Mouse (Mus musculus) kidney, postnatal 0 days (tissue): ENCODE measurements around the gene Lrmda. TPM values are rescaled to one million over a fixed set of nuclear protein-coding genes. Genes with fewer than 3 reads are reported as not detected.

Experiments
- ATAC-seq: fragments of 200-750 bp; cut with Nextera tagmentation; replicated peaks from 2 replicates; pipeline ENCODE4 v1.8.0; 2017; ENCODE audit warnings: low read depth, moderate number of reproducible peaks, moderate TSS enrichment, moderate library complexity; ENCODE audit not compliant: low FRiP score
- DNase-seq: peaks from one replicate; pipeline ENCODE4 v3.0.0-alpha.2; 2016; ENCODE audit warnings: low spot score
- H3K27ac ChIP-seq: fragments of 300-500 bp; sonication (generic); 2 replicates; pipeline ENCODE4 v1.5.1; 2014; ENCODE audit warnings: mild to moderate bottlenecking
- H3K27me3 ChIP-seq: fragments of 300-500 bp; sonication (generic); 2 replicates; pipeline ENCODE4 v1.6.1; 2014; ENCODE audit warnings: low read length, mixed read lengths; ENCODE audit not compliant: insufficient read depth
- H3K36me3 ChIP-seq: fragments of 300-500 bp; sonication (generic); 2 replicates; pipeline ENCODE4 v1.6.1; 2014; ENCODE audit warnings: low read length, mixed read lengths; ENCODE audit not compliant: insufficient read depth
- H3K4me1 ChIP-seq: fragments of 300-500 bp; sonication (generic); replicated peaks from 2 replicates; pipeline ENCODE4 v1.6.1; 2014; ENCODE audit warnings: antibody characterized with exemption, low read length, mixed read lengths; ENCODE audit not compliant: insufficient read depth
- H3K4me2 ChIP-seq: fragments of 300-500 bp; sonication (generic); 2 replicates; pipeline ENCODE4 v1.6.1; 2014; ENCODE audit warnings: mild to moderate bottlenecking, low read length, moderate library complexity, mixed read lengths
- H3K4me3 ChIP-seq: fragments of 300-500 bp; sonication (generic); replicated peaks from 2 replicates; pipeline ENCODE4 v1.5.1; 2014; ENCODE audit warnings: low read depth, low read length
- H3K9ac ChIP-seq: fragments of 300-500 bp; sonication (generic); 2 replicates; pipeline ENCODE4 v1.6.1; 2014; ENCODE audit warnings: low read depth, low read length
- H3K9me3 ChIP-seq: fragments of 300-500 bp; sonication (generic); replicated peaks from 2 replicates; pipeline ENCODE4 v1.6.1; 2016; ENCODE audit warnings: low read length, inconsistent platforms, mixed read lengths
- CTCF ChIP-seq: IDR thresholded peaks from 2 replicates; pipeline ENCODE4 v1.5.1; 2016; ENCODE audit warnings: antibody characterized with exemption, low read depth, mild to moderate bottlenecking, moderate library complexity
- WGBS: fragments of 180-500 bp; shearing (Covaris S2); extraction: QIAGEN DNeasy Blood & Tissue Kit; methylation state at CpG from one replicate; pipeline ENCODE4 v1.1.7; 2014; 5-methylcytosine and 5-hydroxymethylcytosine counted together
- polyA plus RNA-seq: library from polyadenylated mRNA; unstranded; fragments of >200 nt; fragmentation: Nextera tagmentation; extraction: Ambion mirVana; gene quantifications from 2 replicates; pipeline ENCODE4 v1.2.1, GENCODE M21; 2015

Gene Lrmda
- polyA plus RNA-seq, 1 experiment from 2014 or later = 0.83 TPM

DNA sequence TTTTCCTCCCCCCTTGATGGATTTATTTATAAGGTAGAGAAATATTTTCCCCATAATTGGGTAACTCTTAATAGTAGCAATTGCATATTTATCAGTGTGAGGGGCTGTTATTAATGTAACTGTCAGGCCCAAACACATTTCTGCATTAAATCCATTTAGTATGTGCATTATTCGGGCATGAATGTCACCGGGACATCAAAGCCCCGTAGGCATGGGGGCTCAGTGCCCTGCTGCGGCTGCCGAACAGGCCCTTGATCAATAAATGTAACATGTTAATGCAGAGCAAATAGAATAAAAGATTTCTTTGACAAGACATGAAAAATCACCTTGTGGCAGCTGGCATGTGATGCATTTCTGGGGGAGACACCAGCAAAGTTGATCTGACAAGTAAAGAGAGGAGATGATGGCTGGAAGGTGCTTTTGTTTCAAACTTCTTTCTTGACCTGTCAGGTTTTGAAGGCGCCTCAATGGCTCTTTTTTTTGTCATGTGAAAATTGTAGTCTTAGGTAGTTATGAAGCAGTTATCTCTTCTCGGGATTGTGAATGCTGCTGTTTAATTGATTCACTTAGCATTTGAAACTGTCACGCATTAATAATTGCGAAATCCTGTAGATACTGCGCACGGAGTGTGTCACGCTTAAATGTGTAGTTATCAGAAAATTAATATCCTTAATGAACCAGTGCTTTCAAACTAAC, 17.4 kb downstream of the Lrmda start:
- H3K27ac ChIP-seq = no peak overlapping the region
- TF ChIP-seq CTCF = no peak
- no peak overlapping the region for H3K4me3 ChIP-seq
- ATAC-seq = no peak
- 83% methylated on average over 12 of the region's 12 CpGs for WGBS
- no peak overlapping the region for H3K9ac ChIP-seq
- H3K27me3 ChIP-seq = no peaks in the 10 kb centered on the region
- DNase-seq = no peak
- no peak overlapping the region for H3K4me2 ChIP-seq
- no peaks in the 10 kb centered on the region for H3K9me3 ChIP-seq
- no peaks in the 10 kb centered on the region for H3K36me3 ChIP-seq
- no peaks in the 10 kb centered on the region for H3K4me1 ChIP-seq

DNA sequence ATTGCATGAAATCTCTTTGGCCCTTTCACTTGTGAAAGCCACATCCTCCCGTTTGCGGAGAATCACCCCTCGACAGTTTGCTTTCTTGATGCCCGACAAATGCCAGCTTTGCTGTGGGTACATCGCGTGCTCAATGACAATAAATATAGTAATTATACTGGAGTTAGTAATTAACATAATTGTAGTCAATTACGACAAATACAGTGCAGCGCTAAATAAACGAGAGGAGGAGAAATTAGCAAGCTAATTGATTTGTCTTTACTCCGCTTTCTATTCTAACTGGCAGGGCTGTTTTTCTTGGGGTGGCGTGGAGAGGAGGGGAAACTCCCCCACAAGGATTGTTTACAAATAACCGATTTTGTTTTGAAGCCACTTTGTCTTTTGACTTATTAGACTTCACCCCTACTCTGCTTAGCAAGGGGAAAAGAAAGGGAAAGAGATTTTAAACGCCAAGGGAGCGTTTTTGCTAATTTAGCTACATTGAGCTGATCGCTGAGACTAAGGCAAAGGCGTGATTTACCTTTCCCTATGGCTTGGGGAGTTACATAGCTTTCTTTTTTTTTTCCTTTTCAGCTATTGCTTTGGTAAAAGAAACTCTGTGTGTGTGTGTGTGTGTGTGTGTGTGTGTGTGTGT, 18.1 kb downstream of the Lrmda start:
- H3K4me2 ChIP-seq = no peak overlapping the region

DNA sequence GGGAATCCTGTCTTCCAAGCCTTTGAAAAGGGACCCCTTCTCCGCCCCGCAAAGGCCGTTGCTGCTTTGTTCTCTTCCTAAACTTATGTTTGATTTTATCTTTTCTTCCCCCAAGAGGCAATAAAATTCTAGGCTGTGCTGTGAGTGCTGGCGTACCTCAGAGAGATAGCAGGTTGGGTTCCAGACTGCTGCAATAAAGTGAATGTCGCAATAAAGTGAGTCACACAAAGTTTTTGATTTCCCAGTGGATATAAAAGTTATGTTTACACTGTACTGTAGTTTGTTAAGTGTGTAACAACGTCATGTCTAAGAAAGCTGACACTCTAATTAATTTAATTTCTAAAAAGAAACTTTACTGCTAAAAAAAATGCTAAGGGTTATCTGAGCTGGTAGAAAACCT, 22.6 kb downstream of the Lrmda start:
- Histone ChIP-seq H3K4me1 (no peaks in the 10 kb centered on the region), H3K9ac (no peak overlapping the region), H3K4me3 (no peak overlapping the region), H3K4me2 (no peak overlapping the region), H3K9me3 (no peaks in the 10 kb centered on the region), H3K27me3 (no peaks in the 10 kb centered on the region), H3K36me3 (no peaks in the 10 kb centered on the region), H3K27ac (no peak overlapping the region)
- ATAC-seq (no peak), DNase-seq (no peak)
- no peak for TF ChIP-seq CTCF
- WGBS = 77% methylated on average over 6 of the region's 6 CpGs

More for the DNA sequence above, 18.1 kb downstream of the Lrmda start:
- Histone ChIP-seq H3K27me3 (no peaks in the 10 kb centered on the region), H3K9me3 (no peaks in the 10 kb centered on the region), H3K4me3 (no peak overlapping the region), H3K27ac (no peak overlapping the region), H3K4me1 (no peaks in the 10 kb centered on the region), H3K36me3 (no peaks in the 10 kb centered on the region), H3K9ac (no peak overlapping the region)
- no peak for ATAC-seq
- TF ChIP-seq CTCF = no peak
- 64% methylated on average over 16 of the region's 16 CpGs for WGBS
- DNase-seq = no peak

DNA sequence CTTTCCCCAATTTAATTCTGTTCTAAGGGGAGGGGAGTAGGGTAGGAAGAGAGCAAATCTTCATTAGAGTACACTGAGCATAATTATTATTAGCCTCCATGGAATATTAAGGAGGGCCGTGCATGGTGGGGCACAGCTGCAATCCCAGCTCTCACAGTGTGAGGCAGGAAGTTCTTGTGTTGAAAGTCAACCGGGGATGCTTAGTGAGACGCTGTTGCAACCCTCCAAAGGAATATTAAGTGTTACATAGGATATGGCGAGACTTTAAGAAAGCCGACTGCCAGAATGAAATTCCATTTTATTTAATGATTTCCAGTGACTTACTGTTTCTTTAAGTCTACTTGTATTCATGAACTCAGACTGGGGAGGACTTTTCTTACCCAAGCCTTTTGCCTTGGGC, 23.9 kb downstream of the Lrmda start:
- no peak overlapping the region for H3K4me2 ChIP-seq
- H3K4me1 ChIP-seq = no peaks in the 10 kb centered on the region
- no peaks in the 10 kb centered on the region for H3K9me3 ChIP-seq
- no peaks in the 10 kb centered on the region for H3K36me3 ChIP-seq
- WGBS = 84% methylated on average over 5 of the region's 5 CpGs
- no peak overlapping the region for H3K9ac ChIP-seq
- H3K27me3 ChIP-seq = no peaks in the 10 kb centered on the region
- ATAC-seq = no peak
- no peak overlapping the region for H3K4me3 ChIP-seq
- no peak overlapping the region for H3K27ac ChIP-seq
- DNase-seq = no peak
- no peak for TF ChIP-seq CTCF

DNA sequence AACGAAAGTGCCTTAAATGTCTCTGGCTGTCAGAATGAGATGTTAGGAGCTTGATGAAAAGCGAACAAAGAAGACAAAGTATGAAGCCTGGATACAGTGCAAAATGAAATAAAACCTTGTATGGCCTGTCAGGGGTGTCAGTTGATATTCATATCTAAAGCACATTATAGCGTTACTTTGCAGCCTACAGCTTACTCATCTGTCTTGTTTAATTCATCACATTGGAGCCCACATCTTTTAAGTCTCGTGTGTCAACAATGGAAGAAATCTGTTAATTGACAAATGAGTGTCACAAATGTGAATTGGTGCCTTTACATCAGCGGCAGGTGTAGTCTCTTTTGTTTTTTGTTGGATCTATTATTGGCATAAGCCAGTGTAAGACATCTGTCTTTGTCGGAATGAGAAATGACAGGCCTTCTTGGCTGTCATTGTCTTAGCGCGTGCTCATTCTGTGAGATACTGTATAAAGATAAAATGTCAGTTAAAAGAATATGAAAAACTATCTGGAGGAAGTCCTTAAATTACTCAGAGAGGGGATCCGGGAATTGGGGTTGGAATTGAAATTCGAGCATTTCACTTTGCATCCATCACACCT, 26.8 kb downstream of the Lrmda start:
- WGBS = 87% methylated on average over 10 of the region's 10 CpGs
- no peak overlapping the region for H3K4me2 ChIP-seq
- no peak overlapping the region for H3K4me3 ChIP-seq
- H3K9me3 ChIP-seq = no peaks in the 10 kb centered on the region
- H3K27ac ChIP-seq = no peak overlapping the region
- H3K4me1 ChIP-seq = no peaks in the 10 kb centered on the region
- no peaks in the 10 kb centered on the region for H3K36me3 ChIP-seq
- no peaks in the 10 kb centered on the region for H3K27me3 ChIP-seq
- TF ChIP-seq CTCF = no peak
- DNase-seq = no peak
- no peak for ATAC-seq
- H3K9ac ChIP-seq = no peak overlapping the region

DNA sequence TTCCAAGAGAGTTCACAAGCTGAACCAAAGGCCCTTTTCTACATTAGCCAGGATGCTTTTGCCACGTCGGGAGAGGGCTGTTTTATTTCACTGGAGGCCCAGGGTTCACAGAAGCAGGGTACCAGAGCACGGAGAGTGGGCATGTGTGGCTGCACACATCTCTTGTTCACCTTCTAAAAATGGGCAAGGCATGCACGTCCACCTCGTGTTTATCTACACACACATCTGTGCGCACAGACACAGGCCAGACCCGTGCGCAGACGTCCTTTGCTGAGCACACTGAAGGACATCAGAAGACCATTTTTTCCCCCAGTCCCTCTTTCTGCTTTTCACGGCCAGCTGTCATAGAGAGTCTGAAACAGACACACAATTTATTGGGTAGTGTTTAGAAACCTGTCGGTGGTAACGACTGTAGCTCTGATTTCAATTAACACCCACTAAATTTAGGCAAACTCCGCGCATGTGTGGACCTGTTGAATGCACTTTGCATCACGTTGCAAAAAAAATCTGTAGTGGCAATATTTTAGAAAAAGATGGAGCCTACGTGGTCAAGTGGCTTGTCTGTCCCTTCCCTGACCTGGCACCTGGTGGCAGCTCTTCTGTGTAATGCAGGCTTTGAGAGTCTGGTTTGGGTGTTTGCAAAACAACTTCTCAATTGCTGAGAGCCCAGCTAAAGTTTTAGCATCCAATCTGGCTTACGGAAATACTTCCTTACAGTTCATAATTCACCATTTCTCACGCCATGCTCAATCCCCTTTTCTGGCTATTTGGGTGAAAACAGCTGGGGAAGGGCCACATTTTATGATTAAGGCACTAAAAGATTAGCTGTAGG, 28.8 kb downstream of the Lrmda start:
- Histone ChIP-seq H3K4me2 (no peak overlapping the region), H3K27me3 (no peaks in the 10 kb centered on the region), H3K9ac (no peak overlapping the region), H3K36me3 (no peaks in the 10 kb centered on the region), H3K4me1 (peaks cover 7% of the 10 kb centered on the region; the same call in 1 of the 2 replicates), H3K27ac (no peak overlapping the region), H3K4me3 (no peak overlapping the region), H3K9me3 (no peaks in the 10 kb centered on the region)
- WGBS = 55% methylated on average over 18 of the region's 18 CpGs
- DNase-seq (no peak), ATAC-seq (no peak)
- no peak for TF ChIP-seq CTCF
